Mouse (Mus musculus): ENCODE measurements around the gene Primpol.
A peak's percentile ranks its signal among the peaks of the same experiment; 100 is the strongest.

Gene Primpol

GRCm38 (mm10) chr8:46616879-46617689 lies at the start of gene Primpol, which contains the start of gene Casp3:
Gene Primpol (minus strand): TSS chr8:46617212.
Gene Casp3 (plus strand): TSS chr8:46617291.
- H3K27me3 ChIP-seq (ENCODE audit: control insufficient read depth, insufficient read depth, low read length, poor library complexity, severe bottlenecking), result no peaks in the 10 kb centered on the region; the same call in 1 of the 2 replicates
- DNase-seq (ENCODE audit: low read depth, low spot score), result peak; percentile 98
- H3K36me3 ChIP-seq (ENCODE audit: control insufficient read depth, insufficient read depth, low read length, poor library complexity, severe bottlenecking), result no peaks in the 10 kb centered on the region

- no peak for DNase-seq (ENCODE audit: low read depth, low spot score)
- Histone ChIP-seq H3K36me3 (ENCODE audit: control insufficient read depth, insufficient read depth, low read length, poor library complexity, severe bottlenecking) (no peaks in the 10 kb centered on the region), H3K27me3 (ENCODE audit: control insufficient read depth, insufficient read depth, low read length, poor library complexity, severe bottlenecking) (no peaks in the 10 kb centered on the region)
Measured at GRCm38 (mm10) chr8:46655919-46656318, 38.9 kb upstream of the Primpol start.

GRCm38 (mm10) chr8:46651872-46652271 lies 34.9 kb upstream of the Primpol start:
- no peak for DNase-seq (ENCODE audit: low read depth, low spot score)

GRCm38 (mm10) chr8:46648421-46648820 lies 31.4 kb upstream of the Primpol start:
- Histone ChIP-seq H3K36me3 (ENCODE audit: control insufficient read depth, insufficient read depth, low read length, poor library complexity, severe bottlenecking) (no peaks in the 10 kb centered on the region), H3K27me3 (ENCODE audit: control insufficient read depth, insufficient read depth, low read length, poor library complexity, severe bottlenecking) (no peaks in the 10 kb centered on the region)
- DNase-seq (ENCODE audit: low read depth, low spot score), result no peak

More at GRCm38 (mm10) chr8:46651872-46652271, 34.9 kb upstream of the Primpol start:
- no peaks in the 10 kb centered on the region for H3K27me3 ChIP-seq (ENCODE audit: control insufficient read depth, insufficient read depth, low read length, poor library complexity, severe bottlenecking)
- H3K36me3 ChIP-seq (ENCODE audit: control insufficient read depth, insufficient read depth, low read length, poor library complexity, severe bottlenecking), result no peaks in the 10 kb centered on the region

- Histone ChIP-seq H3K36me3 (ENCODE audit: control insufficient read depth, insufficient read depth, low read length, poor library complexity, severe bottlenecking) (no peaks in the 10 kb centered on the region), H3K27me3 (ENCODE audit: control insufficient read depth, insufficient read depth, low read length, poor library complexity, severe bottlenecking) (no peaks in the 10 kb centered on the region)
- DNase-seq (ENCODE audit: low read depth, low spot score), result no peak
Measured at GRCm38 (mm10) chr8:46641272-46641671, 24.3 kb upstream of the Primpol start.

- DNase-seq (ENCODE audit: low read depth, low spot score), result no peak
- no peaks in the 10 kb centered on the region for H3K36me3 ChIP-seq (ENCODE audit: control insufficient read depth, insufficient read depth, low read length, poor library complexity, severe bottlenecking)
- H3K27me3 ChIP-seq (ENCODE audit: control insufficient read depth, insufficient read depth, low read length, poor library complexity, severe bottlenecking), result no peaks in the 10 kb centered on the region
Measured at GRCm38 (mm10) chr8:46639852-46640251, 22.8 kb upstream of the Primpol start.

GRCm38 (mm10) chr8:46639010-46639571 lies 22.1 kb upstream of the Primpol start:
- no peaks in the 10 kb centered on the region for H3K27me3 ChIP-seq (ENCODE audit: control insufficient read depth, insufficient read depth, low read length, poor library complexity, severe bottlenecking)
- no peaks in the 10 kb centered on the region for H3K36me3 ChIP-seq (ENCODE audit: control insufficient read depth, insufficient read depth, low read length, poor library complexity, severe bottlenecking)
- no peak for DNase-seq (ENCODE audit: low read depth, low spot score)

GRCm38 (mm10) chr8:46630932-46631331 lies 13.9 kb upstream of the Primpol start:
- Histone ChIP-seq H3K36me3 (ENCODE audit: control insufficient read depth, insufficient read depth, low read length, poor library complexity, severe bottlenecking) (no peaks in the 10 kb centered on the region), H3K27me3 (ENCODE audit: control insufficient read depth, insufficient read depth, low read length, poor library complexity, severe bottlenecking) (no peaks in the 10 kb centered on the region)
- no peak for DNase-seq (ENCODE audit: low read depth, low spot score)

GRCm38 (mm10) chr8:46630422-46630821 lies 13.4 kb upstream of the Primpol start:
- H3K27me3 ChIP-seq (ENCODE audit: control insufficient read depth, insufficient read depth, low read length, poor library complexity, severe bottlenecking), result no peaks in the 10 kb centered on the region
- no peak for DNase-seq (ENCODE audit: low read depth, low spot score)
- no peaks in the 10 kb centered on the region for H3K36me3 ChIP-seq (ENCODE audit: control insufficient read depth, insufficient read depth, low read length, poor library complexity, severe bottlenecking)

- Histone ChIP-seq H3K36me3 (ENCODE audit: control insufficient read depth, insufficient read depth, low read length, poor library complexity, severe bottlenecking) (no peaks in the 10 kb centered on the region), H3K27me3 (ENCODE audit: control insufficient read depth, insufficient read depth, low read length, poor library complexity, severe bottlenecking) (no peaks in the 10 kb centered on the region)
- peak; percentile 3 for DNase-seq (ENCODE audit: low read depth, low spot score)
Measured at GRCm38 (mm10) chr8:46628645-46629044, 11.6 kb upstream of the Primpol start.

- no peaks in the 10 kb centered on the region for H3K36me3 ChIP-seq (ENCODE audit: control insufficient read depth, insufficient read depth, low read length, poor library complexity, severe bottlenecking)
- peak; percentile 20 for DNase-seq (ENCODE audit: low read depth, low spot score)
- H3K27me3 ChIP-seq (ENCODE audit: control insufficient read depth, insufficient read depth, low read length, poor library complexity, severe bottlenecking), result no peaks in the 10 kb centered on the region
Measured at GRCm38 (mm10) chr8:46627881-46628280, 10.9 kb upstream of the Primpol start.

- H3K36me3 ChIP-seq (ENCODE audit: control insufficient read depth, insufficient read depth, low read length, poor library complexity, severe bottlenecking), result no peaks in the 10 kb centered on the region
- DNase-seq (ENCODE audit: low read depth, low spot score), result no peak
- H3K27me3 ChIP-seq (ENCODE audit: control insufficient read depth, insufficient read depth, low read length, poor library complexity, severe bottlenecking), result no peaks in the 10 kb centered on the region
Measured at GRCm38 (mm10) chr8:46626642-46627041, 9.6 kb upstream of the Primpol start.

- Histone ChIP-seq H3K36me3 (ENCODE audit: control insufficient read depth, insufficient read depth, low read length, poor library complexity, severe bottlenecking) (no peaks in the 10 kb centered on the region), H3K27me3 (ENCODE audit: control insufficient read depth, insufficient read depth, low read length, poor library complexity, severe bottlenecking) (no peaks in the 10 kb centered on the region)
- no peak for DNase-seq (ENCODE audit: low read depth, low spot score)
Measured at GRCm38 (mm10) chr8:46625166-46625565, 8.2 kb upstream of the Primpol start.

GRCm38 (mm10) chr8:46622446-46623270 lies 5.6 kb upstream of the Primpol start:
- no peak for DNase-seq (ENCODE audit: low read depth, low spot score)
- Histone ChIP-seq H3K27me3 (ENCODE audit: control insufficient read depth, insufficient read depth, low read length, poor library complexity, severe bottlenecking) (no peaks in the 10 kb centered on the region; the same call in 1 of the 2 replicates), H3K36me3 (ENCODE audit: control insufficient read depth, insufficient read depth, low read length, poor library complexity, severe bottlenecking) (no peaks in the 10 kb centered on the region)
